Mouse (Mus musculus) heart, embryonic 14.5 days (tissue): ENCODE data around the gene Zfp750. TPM values are rescaled to one million over a fixed set of nuclear protein-coding genes. Genes with fewer than 3 reads are reported as not detected.
A peak's percentile ranks its signal among the peaks of the same experiment; 100 is the strongest.

Source experiments
- ATAC-seq: fragments of 200-750 bp; cut with Nextera tagmentation; 2 replicates; pipeline ENCODE4 v1.8.0; 2017; ENCODE audit warnings: low read depth, moderate TSS enrichment; ENCODE audit not compliant: insufficient number of reproducible peaks, insufficient read depth, low FRiP score
- H3K27ac ChIP-seq, 2 experiments: fragments of 200-500 bp in 1 of 2; fragments of 300-500 bp in 1 of 2; sonication (generic) in 1 of 2; replicated peaks in 1 of 2; 2 replicates each; pipeline ENCODE4 v1.5.1; 2012 to 2014; ENCODE audit warnings: low read depth in 2 of 2, low read length in 2 of 2, control low read depth in 1 of 2, mild to moderate bottlenecking in 1 of 2, mixed read lengths in 1 of 2; ENCODE audit not compliant: control insufficient read depth in 1 of 2, insufficient read depth in 1 of 2
- H3K27me3 ChIP-seq: fragments of 300-500 bp; sonication (generic); 2 replicates; pipeline ENCODE4 v1.6.1; 2014; ENCODE audit warnings: mild to moderate bottlenecking, low read length, control low read depth; ENCODE audit not compliant: control insufficient read depth, insufficient read depth
- H3K36me3 ChIP-seq: fragments of 300-500 bp; sonication (generic); 2 replicates; pipeline ENCODE4 v1.6.1; 2014; ENCODE audit warnings: mild to moderate bottlenecking, control low read depth, low read length, mixed read lengths; ENCODE audit not compliant: control insufficient read depth, insufficient read depth
- H3K4me1 ChIP-seq, 2 experiments: fragments of 200-500 bp in 1 of 2; fragments of 300-500 bp in 1 of 2; sonication (generic) in 1 of 2; 2 replicates each; pipeline ENCODE4 v1.6.1; 2012 to 2014; ENCODE audit warnings: low read length in 2 of 2, control low read depth in 1 of 2, mixed read lengths in 1 of 2; ENCODE audit not compliant: control insufficient read depth in 2 of 2, insufficient read depth in 2 of 2
- H3K4me2 ChIP-seq: fragments of 300-500 bp; sonication (generic); 2 replicates; pipeline ENCODE4 v1.6.1; 2014; ENCODE audit warnings: mild to moderate bottlenecking, low read length
- H3K4me3 ChIP-seq, 2 experiments: fragments of 200-500 bp in 1 of 2; fragments of 300-500 bp in 1 of 2; sonication (generic) in 1 of 2; 2 replicates each; pipeline ENCODE4 v1.5.1; 2012 to 2014; ENCODE audit warnings: low read length in 2 of 2, mild to moderate bottlenecking in 2 of 2, control low read depth in 1 of 2, low read depth in 1 of 2, moderate library complexity in 1 of 2; ENCODE audit not compliant: control insufficient read depth in 1 of 2, insufficient read depth in 1 of 2
- H3K9ac ChIP-seq: fragments of 300-500 bp; sonication (generic); 2 replicates; pipeline ENCODE4 v1.6.1; 2014; ENCODE audit warnings: mild to moderate bottlenecking, low read length
- H3K9me3 ChIP-seq: fragments of 300-500 bp; sonication (generic); 2 replicates; pipeline ENCODE4 v1.6.1; 2016; ENCODE audit warnings: low read length, control low read depth; ENCODE audit not compliant: control insufficient read depth
- WGBS: fragments of 180-500 bp; shearing (Covaris S2); extraction: QIAGEN DNeasy Blood & Tissue Kit; methylation state at CpG from one replicate; pipeline ENCODE4 v1.1.7; 2014; 5-methylcytosine and 5-hydroxymethylcytosine counted together
- polyA plus RNA-seq: library from polyadenylated mRNA; unstranded; fragments of >200 nt; fragmentation: Nextera tagmentation; extraction: Ambion mirVana; gene quantifications from 2 replicates; pipeline ENCODE4 v1.2.1, GENCODE M21; 2014

Zfp750 gene
- polyA plus RNA-seq, 1 experiment from 2014 or later = not detected

GRCm38 (mm10) chr11:121548996-121549842 lies 30.1 kb upstream of the Zfp750 start:
- peak; percentile 32; the same call in 1 of the 2 replicates for ATAC-seq
- peak overlapping the region; percentile 28; the same call in 1 of the 2 replicates for H3K4me2 ChIP-seq
- 65% methylated on average over 12 of the region's 12 CpGs for WGBS

GRCm38 (mm10) chr11:121547925-121548324 lies 28.8 kb upstream of the Zfp750 start:
- 84% methylated on average over 4 of the region's 4 CpGs for WGBS
- H3K4me1 ChIP-seq = peaks cover 16 to 24% of the 10 kb centered on the region in 2 experiments
- no peak for ATAC-seq

More at GRCm38 (mm10) chr11:121548996-121549842, 30.1 kb upstream of the Zfp750 start:
- Histone ChIP-seq H3K9ac (no peak overlapping the region; the same call in 1 of the 2 replicates), H3K9me3 (no peaks in the 10 kb centered on the region), H3K4me3 (no peak overlapping the region), H3K27ac (peak overlapping the region in 1 of 2 experiments; percentile 27; a peak in 2 of 4 replicates), H3K4me1 (peaks cover 13 to 22% of the 10 kb centered on the region in 2 experiments), H3K36me3 (no peaks in the 10 kb centered on the region), H3K27me3 (no peaks in the 10 kb centered on the region)

DNA sequence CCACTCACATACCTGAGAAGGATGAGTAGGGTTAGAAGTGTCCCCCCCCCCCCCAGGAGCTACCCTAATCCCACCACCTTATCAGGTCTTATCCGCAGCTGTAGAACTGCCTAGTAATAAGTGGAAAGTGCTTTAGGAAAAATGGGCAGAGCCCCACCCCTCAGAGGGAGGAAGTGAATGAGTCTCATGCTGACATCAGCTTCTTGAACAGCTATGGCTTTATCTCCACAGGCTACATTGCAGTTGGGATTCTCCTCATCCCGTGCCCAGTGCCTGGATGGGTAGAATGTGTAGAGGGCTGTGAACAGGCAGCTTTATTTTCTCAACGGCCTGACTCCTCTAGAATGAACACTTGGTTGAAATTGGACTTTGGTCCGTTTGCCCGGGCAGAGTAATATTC lies 28.1 kb upstream of the Zfp750 start:
- H3K36me3 ChIP-seq = peaks cover under 1% of the 10 kb centered on the region; the same call in 1 of the 2 replicates
- no peaks in the 10 kb centered on the region for H3K27me3 ChIP-seq
- H3K4me2 ChIP-seq = no peak overlapping the region
- H3K9me3 ChIP-seq = no peaks in the 10 kb centered on the region
- H3K4me1 ChIP-seq = peaks cover 16 to 23% of the 10 kb centered on the region in 2 experiments
- ATAC-seq = no peak
- no peak overlapping the region for H3K9ac ChIP-seq
- H3K4me3 ChIP-seq = no peak overlapping the region
- H3K27ac ChIP-seq = no peak overlapping the region
- 62% methylated on average over 5 of the region's 5 CpGs for WGBS

More at GRCm38 (mm10) chr11:121547925-121548324, 28.8 kb upstream of the Zfp750 start:
- Histone ChIP-seq H3K4me2 (no peak overlapping the region), H3K9ac (no peak overlapping the region), H3K27ac (no peak overlapping the region), H3K9me3 (no peaks in the 10 kb centered on the region), H3K4me3 (no peak overlapping the region), H3K36me3 (no peaks in the 10 kb centered on the region), H3K27me3 (no peaks in the 10 kb centered on the region)

GRCm38 (mm10) chr11:121545398-121546034 lies 26.4 kb upstream of the Zfp750 start:
- 78% methylated on average over 3 of the region's 3 CpGs for WGBS
- Histone ChIP-seq H3K9me3 (no peaks in the 10 kb centered on the region), H3K4me3 (no peak overlapping the region), H3K27ac (no peak overlapping the region), H3K4me2 (no peak overlapping the region), H3K9ac (no peak overlapping the region), H3K36me3 (peaks cover 15% of the 10 kb centered on the region), H3K4me1 (peaks cover 11 to 19% of the 10 kb centered on the region in 2 experiments), H3K27me3 (no peaks in the 10 kb centered on the region)
- no peak for ATAC-seq

DNA sequence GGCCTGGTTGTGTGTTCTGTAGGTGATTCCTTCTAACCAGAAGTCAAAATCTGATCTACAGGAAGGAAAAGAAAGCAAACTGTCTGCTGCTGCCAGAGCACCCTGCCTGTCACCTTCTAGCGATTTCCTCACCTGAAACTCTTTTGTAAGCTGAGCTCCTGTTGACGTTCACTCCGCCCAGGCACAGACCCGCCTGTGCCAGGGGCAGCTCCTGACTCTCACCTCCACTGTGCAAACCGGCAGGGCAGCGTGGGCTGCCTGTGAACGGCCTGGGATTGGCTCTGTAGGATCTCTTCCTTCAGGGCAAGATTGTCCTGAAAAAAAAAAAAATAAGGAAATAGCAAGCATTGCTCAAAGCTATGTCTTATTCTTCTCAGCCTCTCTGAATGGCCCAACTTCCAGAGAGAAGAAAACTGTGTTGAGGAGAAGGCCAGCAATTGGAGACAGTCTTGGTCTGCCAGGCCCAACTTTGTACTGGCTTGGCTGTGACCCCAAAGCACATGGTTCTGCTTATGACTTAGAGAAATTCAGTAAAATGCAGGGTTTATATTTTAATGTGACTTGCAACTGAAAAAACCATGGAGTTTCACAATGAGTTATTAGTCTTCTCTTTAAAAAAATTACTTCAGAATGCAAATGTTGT lies 25.7 kb upstream of the Zfp750 start:
- Histone ChIP-seq H3K36me3 (peaks cover 15% of the 10 kb centered on the region), H3K27me3 (no peaks in the 10 kb centered on the region), H3K9me3 (no peaks in the 10 kb centered on the region), H3K4me3 (no peak overlapping the region), H3K27ac (no peak overlapping the region), H3K9ac (no peak overlapping the region), H3K4me1 (peaks cover 9 to 13% of the 10 kb centered on the region in 2 experiments), H3K4me2 (no peak overlapping the region)
- WGBS = 80% methylated on average over 7 of the region's 7 CpGs
- no peak for ATAC-seq

GRCm38 (mm10) chr11:121543922-121544321 lies 24.8 kb upstream of the Zfp750 start:
- no peak overlapping the region for H3K27ac ChIP-seq
- H3K4me3 ChIP-seq = no peak overlapping the region
- H3K36me3 ChIP-seq = peaks cover 15% of the 10 kb centered on the region
- no peaks in the 10 kb centered on the region for H3K9me3 ChIP-seq
- no peaks in the 10 kb centered on the region for H3K27me3 ChIP-seq
- no peak overlapping the region for H3K9ac ChIP-seq
- H3K4me2 ChIP-seq = no peak overlapping the region
- 88% methylated on average over 9 of the region's 9 CpGs for WGBS
- ATAC-seq = no peak
- peaks cover 3 to 4% of the 10 kb centered on the region in 2 experiments; a peak in 3 of 4 replicates for H3K4me1 ChIP-seq

DNA sequence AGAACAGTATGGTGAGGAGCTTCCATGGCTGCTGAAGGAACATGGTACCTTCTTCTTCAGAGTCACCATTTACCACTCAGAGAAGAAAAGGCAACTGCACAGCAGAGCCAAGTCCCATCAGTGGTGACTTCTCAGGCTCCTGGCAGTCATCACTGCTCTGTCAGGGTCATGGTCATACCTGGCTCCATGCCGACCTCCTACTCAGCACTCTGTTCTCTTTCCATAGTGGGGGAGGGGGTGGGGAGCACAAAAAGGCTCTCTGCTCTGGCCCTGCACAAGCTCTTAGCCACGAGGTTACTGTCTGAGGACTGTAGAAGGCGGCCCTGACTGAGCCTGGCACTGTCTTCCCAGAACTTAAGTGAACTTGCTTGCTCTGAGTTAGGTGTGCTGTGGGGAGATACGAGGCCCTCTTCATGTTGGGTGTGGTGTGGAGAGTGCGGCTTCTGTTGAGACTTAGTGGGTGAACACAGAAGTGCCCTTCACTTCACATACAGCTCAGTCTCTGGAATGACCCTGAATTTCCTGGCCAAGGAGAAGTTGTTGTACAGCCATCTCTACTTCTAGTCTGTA lies 24.2 kb upstream of the Zfp750 start:
- Histone ChIP-seq H3K9me3 (no peaks in the 10 kb centered on the region), H3K4me3 (no peak overlapping the region), H3K27me3 (no peaks in the 10 kb centered on the region), H3K36me3 (peaks cover 15% of the 10 kb centered on the region), H3K9ac (no peak overlapping the region), H3K4me2 (no peak overlapping the region), H3K4me1 (peaks cover 3 to 4% of the 10 kb centered on the region in 2 experiments; a peak in 3 of 4 replicates), H3K27ac (no peak overlapping the region)
- ATAC-seq = no peak
- 77% methylated on average over 5 of the region's 5 CpGs for WGBS
